Mouse (Mus musculus) gastrocnemius, adult 18-20 months (tissue): ENCODE measurements around the gene Brd4. TPM values are rescaled to one million over a fixed set of nuclear protein-coding genes. Genes with fewer than 3 reads are reported as not detected.
A peak's percentile ranks its signal among the peaks of the same experiment; 100 is the strongest.

Experiments used
- DNase-seq: peaks from one replicate; pipeline ENCODE4 v3.0.0; 2021; ENCODE audit warnings: low spot score
- total RNA-seq, 2 experiments: library from RNA; stranded (reverse); gene quantifications; 2 replicates each; pipeline ENCODE4 v1.2.3; 2021

The Brd4 gene
- total RNA-seq, 2 experiments from 2014 or later, result 41.0 to 47.3 TPM

DNA sequence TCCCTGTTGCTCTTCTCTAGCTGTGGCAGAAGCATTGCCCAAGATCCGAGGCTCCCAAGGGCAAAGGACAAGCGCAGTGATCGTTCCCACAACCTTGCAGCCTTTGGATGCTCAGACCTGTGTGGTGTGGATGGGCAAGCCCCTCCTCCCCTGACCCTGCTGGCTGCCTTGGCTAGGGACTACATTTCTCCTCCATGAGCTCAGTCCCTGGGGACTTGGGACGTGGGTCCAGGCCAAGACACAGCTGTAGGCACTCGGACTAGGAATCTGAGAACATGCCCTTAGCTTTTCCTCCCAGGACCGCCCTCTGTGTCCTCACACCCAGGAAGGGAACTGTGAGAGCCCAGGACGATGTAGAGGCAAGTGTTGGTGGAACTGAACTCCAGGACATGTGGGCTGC lies 111.4 kb downstream of the Brd4 start:
- peak; percentile 82 for DNase-seq

DNA sequence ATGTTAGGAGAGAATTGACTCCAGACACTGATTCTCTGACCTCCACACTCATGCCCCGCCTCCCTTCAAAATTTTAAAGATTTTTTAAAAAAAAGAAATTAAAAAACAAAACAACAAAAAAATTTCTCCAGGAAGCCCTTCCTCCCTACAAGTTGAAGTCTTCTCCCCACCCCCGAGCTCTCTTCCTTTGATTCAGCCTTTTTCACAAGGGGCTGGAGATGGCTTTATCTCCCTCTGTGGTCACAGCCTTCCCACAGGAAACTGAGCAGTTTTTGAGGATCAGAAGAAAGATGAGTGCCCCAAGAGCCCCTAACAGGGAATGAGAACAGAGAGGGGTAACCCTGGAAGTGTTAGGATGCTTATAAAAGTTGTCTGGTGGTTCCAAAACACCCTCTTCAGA lies 112.0 kb downstream of the Brd4 start:
- DNase-seq, result no peak

DNA sequence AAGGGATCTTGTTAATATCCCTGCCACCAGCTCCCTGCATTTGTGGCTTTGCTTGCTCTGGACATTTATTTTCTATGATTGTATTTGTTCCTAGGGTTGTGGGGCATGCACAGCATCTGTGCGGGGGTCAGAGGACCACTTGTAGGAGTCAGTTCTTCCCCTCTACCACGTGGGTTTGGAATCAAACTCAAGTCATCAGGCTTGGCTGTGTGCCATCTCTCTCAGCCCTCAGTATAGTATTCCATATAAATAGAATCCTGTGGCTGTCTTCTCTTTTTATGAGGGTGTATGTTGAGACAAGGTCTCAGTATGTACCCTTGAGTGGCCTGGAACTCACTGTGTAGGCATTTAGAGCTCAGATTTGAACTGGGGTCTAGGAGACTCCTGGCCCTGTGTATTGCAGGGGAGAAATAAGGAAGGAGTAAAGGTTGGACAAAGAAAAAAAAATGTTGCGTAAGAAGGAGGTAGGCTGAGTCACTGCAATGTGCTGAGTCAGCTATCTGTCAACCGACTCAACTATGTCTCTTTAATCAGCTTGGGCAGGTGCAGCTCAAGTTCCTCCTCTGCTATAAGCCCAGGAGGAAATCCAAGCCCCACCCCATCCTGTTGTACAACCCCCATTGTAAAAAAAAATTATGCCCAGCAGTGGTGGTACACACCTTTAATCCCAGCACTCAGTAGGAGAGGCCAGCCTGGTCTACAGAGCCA lies 114.8 kb downstream of the Brd4 start:
- no peak for DNase-seq

DNA sequence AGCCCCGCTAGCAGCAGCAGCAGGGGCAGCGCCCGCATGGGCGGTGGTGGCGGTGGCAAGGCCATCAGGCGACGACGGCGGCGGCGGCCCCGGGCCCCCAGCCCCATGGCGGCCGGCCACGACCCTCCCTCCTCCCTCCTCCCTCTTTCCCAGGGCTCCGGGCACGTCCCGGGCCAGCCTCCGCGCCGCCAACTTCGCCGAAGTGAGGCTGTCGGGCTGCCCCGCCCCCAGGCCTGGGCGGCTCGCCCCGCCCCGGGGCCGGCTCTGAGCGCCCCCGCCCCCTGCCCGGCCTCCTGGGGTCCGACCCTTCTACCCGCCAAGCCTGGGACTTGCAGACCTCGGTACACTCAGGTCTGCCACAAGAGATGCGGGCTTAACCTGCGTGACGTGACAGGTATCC lies 117.8 kb downstream of the Brd4 start, which contains the start of gene Notch3:
Notch3 (minus strand) TSS at position 166 of the 400 bp plus-strand sequence.
- no peak for DNase-seq

DNA sequence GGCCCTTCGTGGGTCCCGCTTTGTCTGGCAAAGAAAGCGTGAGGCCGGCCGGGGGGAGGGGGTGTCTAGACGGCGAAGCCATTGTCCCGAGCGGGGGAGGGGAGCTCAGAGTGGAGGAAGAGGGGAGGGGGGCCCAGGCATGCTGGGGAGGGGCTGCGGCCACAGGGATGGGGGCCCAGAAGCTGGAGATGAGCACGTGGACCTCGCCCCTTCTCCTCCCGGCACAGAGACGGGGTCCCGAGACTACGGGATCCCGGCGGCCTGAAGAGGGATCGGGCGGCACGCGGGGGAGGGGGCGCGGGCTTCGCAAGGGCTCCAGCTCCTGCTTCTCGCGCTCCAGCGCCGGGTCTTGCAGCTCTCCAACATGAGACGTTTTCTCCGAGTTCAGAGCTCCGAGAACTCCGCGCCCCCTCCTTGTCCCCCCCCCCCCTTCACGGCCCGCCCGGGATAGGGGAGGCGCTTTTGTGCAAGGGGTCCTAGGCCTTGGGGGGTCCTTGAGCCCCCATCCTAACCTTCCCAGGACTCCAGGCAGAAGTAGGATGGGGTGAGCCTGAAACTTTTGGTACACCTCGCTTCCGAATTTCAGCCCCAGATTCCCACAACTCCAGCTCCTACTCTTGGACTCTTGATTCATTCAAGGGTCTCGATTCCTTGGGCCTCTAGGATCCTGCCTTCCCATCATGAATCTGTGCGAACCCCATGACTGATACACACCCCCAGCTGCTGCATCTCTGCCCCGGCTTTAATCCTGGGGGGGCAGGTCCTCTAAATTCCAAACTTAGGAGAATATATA lies 118.5 kb downstream of the Brd4 start:
- DNase-seq, result no peak

DNA sequence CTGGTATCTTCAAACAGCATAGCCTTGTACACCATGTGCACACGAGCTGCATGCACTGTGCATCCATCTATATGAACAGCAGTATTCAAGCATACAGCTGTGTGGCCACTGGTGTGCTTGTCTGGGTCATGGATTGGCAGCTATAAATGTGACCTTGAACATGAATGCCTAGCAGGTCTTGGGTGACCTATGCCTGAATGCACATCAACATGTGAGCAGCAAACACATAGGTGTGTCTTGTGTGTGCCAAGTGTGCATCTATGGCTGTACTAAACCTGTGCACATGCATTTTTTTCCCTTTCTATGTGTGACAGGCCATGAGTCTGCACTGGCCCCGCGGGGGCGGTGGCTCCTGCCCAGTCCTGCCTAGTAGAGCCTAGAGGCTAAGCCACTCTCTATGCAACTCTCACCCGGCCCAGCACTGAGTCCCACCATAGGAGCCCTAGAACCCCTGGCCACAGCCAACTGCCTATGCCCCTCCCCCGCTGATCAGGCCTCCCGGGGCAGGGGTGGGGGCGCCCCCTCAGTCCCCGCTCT lies 119.2 kb downstream of the Brd4 start:
- no peak for DNase-seq

DNA sequence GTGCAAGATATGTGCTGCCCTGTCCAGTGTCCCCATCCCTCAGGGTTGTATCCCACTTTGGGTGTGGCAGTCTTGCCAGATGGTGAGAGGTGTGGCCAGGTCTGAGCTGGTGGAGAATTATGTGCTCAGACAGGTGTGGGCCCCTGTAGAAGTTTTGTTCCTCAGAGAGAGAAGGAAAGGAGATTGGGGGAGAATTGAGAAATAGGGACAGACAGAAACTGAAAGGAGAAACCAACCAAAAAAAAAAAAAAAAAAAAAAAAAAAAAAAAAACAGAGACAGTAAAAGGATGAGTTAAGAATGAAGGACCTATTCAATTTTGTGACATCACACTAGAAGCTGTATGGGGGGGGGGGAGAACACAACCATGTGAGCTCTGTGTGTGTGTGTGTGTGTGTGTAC lies 119.7 kb downstream of the Brd4 start:
- DNase-seq, result no peak

DNA sequence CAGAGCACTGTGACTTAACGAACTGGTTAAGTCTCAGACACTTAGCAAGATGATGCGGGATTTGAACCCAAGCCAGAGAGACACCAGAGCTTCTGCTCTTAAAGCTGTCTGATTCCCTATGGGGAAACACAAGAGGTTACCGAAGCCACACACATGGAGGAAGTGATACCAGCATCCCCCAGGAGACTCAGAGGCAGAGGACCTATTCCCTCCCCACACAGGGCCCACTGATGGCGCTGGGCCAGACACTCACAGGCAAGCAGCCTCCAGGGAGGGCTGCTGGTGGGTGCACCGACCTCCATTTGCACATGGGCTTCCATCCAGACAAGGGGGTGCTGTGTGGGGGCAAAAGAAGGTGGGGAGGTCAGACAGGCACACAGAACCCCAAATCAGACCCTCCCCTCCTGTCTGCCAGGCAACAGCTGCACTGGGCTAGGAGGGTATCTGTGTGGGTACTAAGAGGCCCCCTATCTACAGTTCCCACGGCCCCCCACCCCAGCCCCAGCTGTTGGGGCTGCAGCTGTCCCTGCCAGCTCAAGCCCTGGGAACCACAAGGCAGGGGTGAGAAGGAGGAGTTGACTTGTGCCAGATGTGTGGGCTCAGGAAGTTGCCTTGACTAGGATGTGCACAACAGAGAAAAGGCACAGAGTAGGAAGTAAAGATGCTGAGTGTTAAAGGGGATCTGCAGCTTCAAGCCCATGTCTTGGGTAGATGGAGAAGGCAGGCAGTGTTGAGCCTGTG lies 120.4 kb downstream of the Brd4 start:
- DNase-seq, result no peak

DNA sequence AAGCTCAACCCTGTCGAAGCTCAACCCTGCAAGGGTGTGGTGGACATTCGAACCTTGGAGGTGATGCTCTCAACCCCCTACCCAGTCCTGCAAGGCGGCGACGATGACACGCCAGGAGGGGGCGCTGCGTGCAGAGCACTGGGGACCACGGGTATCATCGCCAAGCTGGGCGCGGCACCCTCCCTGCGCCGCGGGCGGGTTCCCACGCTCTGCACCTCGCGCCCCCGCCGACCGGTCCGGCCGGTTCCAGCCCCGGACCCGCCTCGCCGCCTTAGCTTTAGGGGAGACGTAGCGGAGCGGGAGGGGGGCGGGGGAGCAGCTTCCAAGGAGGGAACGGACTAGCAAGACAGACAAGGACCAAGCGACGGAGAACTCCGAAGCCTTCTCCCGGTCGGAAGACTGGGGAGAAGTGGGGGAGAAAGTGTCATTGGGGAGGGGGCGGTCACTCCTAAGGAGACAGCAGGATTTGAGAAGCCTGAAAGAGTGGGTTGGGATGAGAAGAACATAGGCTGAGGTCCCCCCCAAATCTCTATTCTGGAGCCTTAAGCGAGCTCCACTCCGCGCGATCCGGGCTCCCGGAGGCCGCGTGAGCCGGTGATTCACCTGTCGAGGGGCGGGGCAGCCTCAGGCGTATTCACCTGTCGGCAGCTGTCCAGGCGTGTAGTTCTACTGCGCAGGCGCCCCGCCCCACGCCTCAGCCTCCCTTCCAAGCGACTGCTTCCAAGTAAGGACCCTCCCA lies 122.2 kb downstream of the Brd4 start:
- peak; percentile 65 for DNase-seq

DNA sequence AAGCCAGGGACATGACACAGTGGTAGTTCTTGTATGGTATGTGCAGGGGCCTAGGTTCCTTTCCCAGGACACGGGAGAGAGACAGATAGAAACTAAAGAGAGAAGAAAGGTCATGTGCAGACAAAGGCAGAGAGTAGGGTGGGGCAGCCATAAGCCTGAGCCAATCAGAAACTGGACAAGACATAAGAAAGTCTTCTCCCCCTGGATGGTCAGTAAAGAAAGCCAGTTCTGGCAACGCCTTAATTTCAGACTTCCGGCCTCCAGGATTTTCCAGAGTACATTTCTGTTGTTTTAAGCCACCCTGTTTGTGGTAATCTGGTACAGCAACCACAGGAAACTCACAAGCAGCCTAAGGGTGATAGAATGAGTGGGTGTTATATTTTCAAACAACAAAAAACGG lies 123.6 kb downstream of the Brd4 start:
- DNase-seq, result no peak

DNA sequence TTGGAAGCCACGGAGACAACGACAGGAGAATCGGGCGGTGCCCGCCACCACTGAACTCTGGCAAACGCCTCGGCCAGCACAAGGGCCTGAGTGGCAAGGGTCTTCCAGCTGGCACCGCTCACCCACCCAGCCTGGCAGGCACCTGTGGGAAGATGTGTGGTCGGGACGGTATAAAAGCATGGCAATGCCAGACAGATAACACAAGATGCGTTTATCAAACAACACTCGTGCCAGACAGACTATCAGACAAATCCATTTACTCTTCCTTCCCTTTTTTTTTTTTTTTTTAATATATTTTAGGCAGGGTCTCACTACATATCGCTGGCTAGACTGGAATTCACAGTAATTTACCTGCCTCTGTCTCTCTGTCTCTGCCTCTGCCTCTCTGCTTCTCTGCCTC lies 125.7 kb downstream of the Brd4 start:
- no peak for DNase-seq

DNA sequence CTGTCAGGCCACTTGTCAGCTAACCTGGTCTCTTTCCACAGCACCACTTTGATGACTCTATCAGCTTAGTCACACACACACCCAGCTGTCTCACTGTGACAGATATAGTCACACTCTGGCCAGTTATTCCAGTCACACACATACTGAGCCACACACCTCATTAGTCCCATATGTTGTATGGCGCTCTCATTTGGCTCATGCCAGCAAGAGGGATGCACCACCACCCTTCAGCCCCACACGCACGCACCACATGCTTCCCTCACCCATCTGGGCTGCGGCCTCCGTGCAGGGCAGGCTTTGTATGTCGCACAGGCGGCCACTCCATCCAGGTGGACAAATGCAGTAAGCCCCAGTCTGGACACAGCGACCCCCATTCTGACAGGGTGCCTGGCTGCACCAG lies 137.8 kb downstream of the Brd4 start:
- no peak for DNase-seq

Other genes starting within 250 kb of the Brd4 start
- 1 to 10 TPM; 5.9 to 8.4 TPM for gene Rrp1b, start 248.6 kb downstream of the Brd4 start, total RNA-seq
- gene Hsf2bp, start 248.4 kb downstream of the Brd4 start, total RNA-seq, result under 1 TPM; 0.55 to 0.57 TPM
- gene Notch3, start 117.9 kb downstream of the Brd4 start, total RNA-seq, result 10 to 100 TPM in 1 of 2 experiments, 1 to 10 TPM in 1; 9.6 to 12.5 TPM
- gene Ephx3, start 95.2 kb downstream of the Brd4 start, total RNA-seq, result under 1 TPM; 0.18 to 0.19 TPM
- gene Akap8, start 36.5 kb upstream of the Brd4 start, total RNA-seq, result 10 to 100 TPM; 32.0 to 37.5 TPM
- 10 to 100 TPM; 29.2 to 30.6 TPM for gene Akap8l, start 65.9 kb upstream of the Brd4 start, total RNA-seq
- gene Wiz, start 104.7 kb upstream of the Brd4 start, total RNA-seq, result 10 to 100 TPM; 13.1 to 14.5 TPM
- under 1 TPM; 0.09 to 0.85 TPM for gene Rasal3, start 118.9 kb upstream of the Brd4 start, total RNA-seq
- not detected for gene Pglyrp2, start 139.4 kb upstream of the Brd4 start, total RNA-seq
- 10 to 100 TPM in 1 of 2 experiments, 1 to 10 TPM in 1; 2.2 to 14.1 TPM for gene Cyp4f39, start 168.0 kb upstream of the Brd4 start, total RNA-seq
- gene Cyp4f17, start 221.3 kb upstream of the Brd4 start, total RNA-seq, result 1 to 10 TPM; 1.3 to 1.5 TPM